Mouse (Mus musculus) limb, embryonic 12.5 days (tissue): ENCODE measurements around the gene Arhgap6. TPM values are rescaled to one million over a fixed set of nuclear protein-coding genes. Genes with fewer than 3 reads are reported as not detected.

Experiments used
- ATAC-seq: fragments of 200-750 bp; cut with Nextera tagmentation; 2 replicates; pipeline ENCODE4 v1.8.0; 2017; ENCODE audit warnings: low read depth, moderate TSS enrichment; ENCODE audit not compliant: insufficient number of reproducible peaks, insufficient read depth, low FRiP score, low TSS enrichment
- H3K27ac ChIP-seq: fragments of 300-500 bp; sonication (generic); 2 replicates; pipeline ENCODE4 v1.5.1; 2016; ENCODE audit warnings: mild to moderate bottlenecking, moderate library complexity
- H3K27me3 ChIP-seq: fragments of 300-500 bp; sonication (generic); 2 replicates; pipeline ENCODE4 v1.6.1; 2016; ENCODE audit warnings: mild to moderate bottlenecking, moderate library complexity
- H3K36me3 ChIP-seq: fragments of 300-500 bp; sonication (generic); 2 replicates; pipeline ENCODE4 v1.6.1; 2016; ENCODE audit warnings: mild to moderate bottlenecking, moderate library complexity
- H3K4me1 ChIP-seq: fragments of 300-500 bp; sonication (generic); replicated peaks from 2 replicates; pipeline ENCODE4 v1.6.1; 2016
- H3K4me2 ChIP-seq: fragments of 300-500 bp; sonication (generic); 2 replicates; pipeline ENCODE4 v1.6.1; 2016; ENCODE audit warnings: mild to moderate bottlenecking, moderate library complexity
- H3K4me3 ChIP-seq: fragments of 300-500 bp; sonication (generic); replicated peaks from 2 replicates; pipeline ENCODE4 v1.5.1; 2016; ENCODE audit warnings: mild to moderate bottlenecking
- H3K9ac ChIP-seq: fragments of 300-500 bp; sonication (generic); replicated peaks from 2 replicates; pipeline ENCODE4 v1.6.1; 2016; ENCODE audit warnings: mild to moderate bottlenecking, moderate library complexity
- H3K9me3 ChIP-seq: fragments of 300-500 bp; sonication (generic); 2 replicates; pipeline ENCODE4 v1.6.1; 2016; ENCODE audit warnings: mild to moderate bottlenecking, moderate library complexity
- WGBS: fragments of 180-500 bp; shearing (Covaris S2); methylation state at CpG from one replicate; pipeline ENCODE4 v1.1.7; 2016; 5-methylcytosine and 5-hydroxymethylcytosine counted together
- polyA plus RNA-seq: library from polyadenylated mRNA; unstranded; fragments of >200 nt; fragmentation: Nextera tagmentation; extraction: Ambion mirVana; gene quantifications from 2 replicates; pipeline ENCODE4 v1.2.1, GENCODE M21; 2016

The Arhgap6 gene
- 1.3 and 1.8 TPM in 2 replicates for polyA plus RNA-seq

- peak within 1 kb of the TSS; percentile 76 for H3K4me2 ChIP-seq
- peaks cover 54% of the 10 kb centered on the region for H3K27me3 ChIP-seq
- H3K4me1 ChIP-seq = no peaks in the 10 kb centered on the region
- WGBS = 16% methylated on average over 44 of the region's 48 CpGs
- ATAC-seq = peak; percentile 71
- peak within 1 kb of the TSS; percentile 55 for H3K9ac ChIP-seq
- peak within 1 kb of the TSS; percentile 46 for H3K4me3 ChIP-seq
- H3K27ac ChIP-seq = no peak within 1 kb of the TSS
- H3K9me3 ChIP-seq = no peaks in the 10 kb centered on the region
- no peaks in the 10 kb centered on the region for H3K36me3 ChIP-seq
These were observed at the start of gene Arhgap6 for GRCm38 (mm10) chrX:168794974-168795858. TSS of gene Arhgap6 (plus strand) at chrX:168795099.

GRCm38 (mm10) chrX:168747011-168747410 is 47.9 kb upstream of the Arhgap6 start:
- Histone ChIP-seq H3K27me3 (peaks cover 10% of the 10 kb centered on the region), H3K27ac (no peak overlapping the region)
- 52% methylated on average over 2 of the region's 2 CpGs for WGBS

GRCm38 (mm10) chrX:168795859-168796848 is 1.3 kb downstream of the Arhgap6 start:
- no peaks in the 10 kb centered on the region for H3K36me3 ChIP-seq
- H3K9me3 ChIP-seq = no peaks in the 10 kb centered on the region
- no peaks in the 10 kb centered on the region for H3K4me1 ChIP-seq
- H3K27me3 ChIP-seq = peaks cover 55% of the 10 kb centered on the region
- 16% methylated on average over 55 of the region's 55 CpGs for WGBS
- no peak overlapping the region for H3K27ac ChIP-seq
- H3K4me2 ChIP-seq = peak overlapping the region; percentile 76
- H3K4me3 ChIP-seq = peak overlapping the region; percentile 46
- ATAC-seq = peak; percentile 27; the same call in 1 of the 2 replicates
- peak overlapping the region; percentile 55 for H3K9ac ChIP-seq

More at GRCm38 (mm10) chrX:168747011-168747410, 47.9 kb upstream of the Arhgap6 start:
- Histone ChIP-seq H3K4me3 (no peak overlapping the region), H3K9ac (no peak overlapping the region), H3K36me3 (no peaks in the 10 kb centered on the region), H3K9me3 (no peaks in the 10 kb centered on the region), H3K4me2 (no peak overlapping the region), H3K4me1 (no peaks in the 10 kb centered on the region)
- no peak for ATAC-seq

- H3K9ac ChIP-seq = no peak overlapping the region
- WGBS = 84% methylated on average over 2 of the region's 2 CpGs
- no peaks in the 10 kb centered on the region for H3K36me3 ChIP-seq
- ATAC-seq = no peak
- no peak overlapping the region for H3K4me3 ChIP-seq
- H3K27me3 ChIP-seq = peaks cover 25% of the 10 kb centered on the region
- no peaks in the 10 kb centered on the region for H3K9me3 ChIP-seq
- H3K4me2 ChIP-seq = no peak overlapping the region
- no peak overlapping the region for H3K27ac ChIP-seq
- no peaks in the 10 kb centered on the region for H3K4me1 ChIP-seq
These were observed 9.8 kb downstream of the Arhgap6 start for GRCm38 (mm10) chrX:168804677-168805076.

GRCm38 (mm10) chrX:168810513-168811265 is 15.8 kb downstream of the Arhgap6 start:
- WGBS = 74% methylated on average over 3 of the region's 3 CpGs
- no peak for ATAC-seq
- Histone ChIP-seq H3K27ac (no peak overlapping the region), H3K4me3 (no peak overlapping the region), H3K9me3 (no peaks in the 10 kb centered on the region), H3K9ac (no peak overlapping the region), H3K27me3 (peaks cover 13% of the 10 kb centered on the region; the same call in 1 of the 2 replicates), H3K36me3 (no peaks in the 10 kb centered on the region), H3K4me2 (no peak overlapping the region), H3K4me1 (no peaks in the 10 kb centered on the region)

- no peak overlapping the region for H3K9ac ChIP-seq
- H3K4me3 ChIP-seq = no peak overlapping the region
- no peak overlapping the region for H3K27ac ChIP-seq
- WGBS = 48% methylated on average over 3 of the region's 3 CpGs
- no peak for ATAC-seq
- no peaks in the 10 kb centered on the region for H3K9me3 ChIP-seq
- no peak overlapping the region for H3K4me2 ChIP-seq
- peaks cover 21% of the 10 kb centered on the region for H3K27me3 ChIP-seq
- H3K36me3 ChIP-seq = no peaks in the 10 kb centered on the region
- H3K4me1 ChIP-seq = no peaks in the 10 kb centered on the region
These were observed 24.0 kb downstream of the Arhgap6 start for GRCm38 (mm10) chrX:168818858-168819257.

- WGBS = 80% methylated on average over 2 of the region's 2 CpGs
- no peaks in the 10 kb centered on the region for H3K9me3 ChIP-seq
- no peak for ATAC-seq
- no peak overlapping the region for H3K4me2 ChIP-seq
- no peaks in the 10 kb centered on the region for H3K4me1 ChIP-seq
- H3K27ac ChIP-seq = no peak overlapping the region
- H3K9ac ChIP-seq = no peak overlapping the region
- peaks cover 18% of the 10 kb centered on the region for H3K27me3 ChIP-seq
- H3K36me3 ChIP-seq = no peaks in the 10 kb centered on the region
- H3K4me3 ChIP-seq = no peak overlapping the region
These were observed 29.3 kb downstream of the Arhgap6 start for GRCm38 (mm10) chrX:168824166-168824565.

GRCm38 (mm10) chrX:168832343-168832742 is 37.4 kb downstream of the Arhgap6 start:
- no peaks in the 10 kb centered on the region for H3K9me3 ChIP-seq
- no peak overlapping the region for H3K4me3 ChIP-seq
- 90% methylated on average over 5 of the region's 5 CpGs for WGBS
- H3K27ac ChIP-seq = no peak overlapping the region
- H3K4me1 ChIP-seq = no peaks in the 10 kb centered on the region
- no peak overlapping the region for H3K4me2 ChIP-seq
- no peak for ATAC-seq
- H3K9ac ChIP-seq = no peak overlapping the region
- H3K36me3 ChIP-seq = no peaks in the 10 kb centered on the region
- peaks cover 15% of the 10 kb centered on the region for H3K27me3 ChIP-seq

GRCm38 (mm10) chrX:168848062-168848461 is 53.2 kb downstream of the Arhgap6 start:
- no peak overlapping the region for H3K4me2 ChIP-seq
- no peaks in the 10 kb centered on the region for H3K9me3 ChIP-seq
- no peak overlapping the region for H3K9ac ChIP-seq
- no peak overlapping the region for H3K4me3 ChIP-seq
- H3K4me1 ChIP-seq = no peaks in the 10 kb centered on the region
- peaks cover 9% of the 10 kb centered on the region for H3K27me3 ChIP-seq
- no peak for ATAC-seq
- H3K27ac ChIP-seq = no peak overlapping the region
- no peaks in the 10 kb centered on the region for H3K36me3 ChIP-seq

- Histone ChIP-seq H3K9me3 (no peaks in the 10 kb centered on the region), H3K4me3 (no peak overlapping the region), H3K4me2 (no peak overlapping the region), H3K36me3 (no peaks in the 10 kb centered on the region), H3K9ac (no peak overlapping the region), H3K27me3 (peaks cover 3% of the 10 kb centered on the region; the same call in 1 of the 2 replicates), H3K27ac (no peak overlapping the region), H3K4me1 (no peaks in the 10 kb centered on the region)
- ATAC-seq = no peak
- 53% methylated on average over 1 of the region's 1 CpGs for WGBS
These were observed 79.8 kb downstream of the Arhgap6 start for GRCm38 (mm10) chrX:168874688-168875087.
